Mouse (Mus musculus) layer of hippocampus, postnatal 25 days (tissue): ENCODE measurements around the gene Cdh15. TPM values are rescaled to one million over a fixed set of nuclear protein-coding genes. Genes with fewer than 3 reads are reported as not detected.

ENCODE experiments used
- DNase-seq, 2 experiments: peaks; one replicate each; pipeline ENCODE4 v3.0.0; 2022; ENCODE audit warnings: mixed read lengths in 2 of 2, low spot score in 1 of 2; ENCODE audit errors: extremely low spot score in 1 of 2
- total RNA-seq, 2 experiments: library from RNA; stranded (reverse); gene quantifications; 2 replicates each; pipeline ENCODE4 v1.2.3; 2021

Cdh15 gene
- total RNA-seq, 2 experiments from 2014 or later: 0.70 to 1.2 TPM

DNA sequence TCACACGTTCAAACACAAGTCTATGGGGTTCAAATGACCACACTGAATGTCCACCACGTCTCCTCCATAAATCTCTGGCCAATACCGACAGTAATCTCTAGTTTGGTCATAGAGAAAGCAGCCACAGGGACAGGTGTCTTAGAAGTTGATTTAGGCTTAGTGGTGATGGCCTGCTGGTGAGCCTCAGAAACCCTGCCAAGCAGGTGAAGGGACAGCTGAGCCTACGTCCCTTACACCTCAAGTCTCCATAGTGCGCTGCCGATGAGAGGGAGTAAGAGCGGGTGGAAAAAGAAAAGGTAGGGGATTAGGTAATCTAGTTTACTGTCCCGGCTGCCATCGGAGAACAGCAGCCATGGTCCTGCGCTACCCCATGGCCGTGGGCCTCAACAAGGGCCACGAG, 11.6 kb upstream of the Cdh15 start:
- no peak for DNase-seq

DNA sequence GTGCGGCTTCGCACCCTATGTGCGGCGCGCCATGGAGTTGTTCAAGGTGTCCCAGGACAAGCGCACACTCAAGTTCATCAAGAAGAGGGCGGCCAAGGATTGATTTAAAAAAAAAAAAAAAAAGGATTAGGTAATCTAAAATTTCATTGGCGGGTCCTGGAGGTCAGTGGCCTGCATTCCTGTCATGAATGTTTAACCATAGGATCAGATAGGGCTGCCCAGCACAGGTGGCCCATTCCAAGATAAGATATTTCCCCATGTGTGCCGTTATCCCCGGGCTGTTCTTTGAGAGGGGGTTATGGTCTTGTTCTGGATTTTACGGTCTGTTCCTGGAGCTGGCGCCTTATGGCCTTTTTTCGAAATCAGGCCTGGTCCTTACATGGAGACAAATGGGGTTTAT, 11.1 kb upstream of the Cdh15 start:
- DNase-seq: no peak

DNA sequence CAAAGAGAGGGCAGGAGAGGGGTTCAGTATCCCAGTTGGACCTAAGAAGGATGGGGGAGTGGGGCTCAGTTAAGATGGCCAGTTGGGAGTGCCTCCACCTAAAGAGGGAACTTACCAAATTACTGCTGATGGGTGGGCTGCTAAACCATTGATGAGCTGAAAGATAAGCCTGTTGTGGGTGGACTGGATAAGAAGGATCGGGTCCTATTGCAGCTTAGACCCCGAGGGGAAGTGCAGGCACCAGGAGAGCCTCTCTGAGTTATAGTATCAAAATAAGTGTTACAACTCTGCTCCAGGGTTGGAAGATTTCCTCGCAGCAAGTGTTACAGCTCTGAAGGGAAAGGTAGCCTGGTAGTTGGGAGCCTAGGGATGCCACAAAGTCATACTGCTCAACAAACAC, 3.6 kb upstream of the Cdh15 start:
- DNase-seq: no peak

DNA sequence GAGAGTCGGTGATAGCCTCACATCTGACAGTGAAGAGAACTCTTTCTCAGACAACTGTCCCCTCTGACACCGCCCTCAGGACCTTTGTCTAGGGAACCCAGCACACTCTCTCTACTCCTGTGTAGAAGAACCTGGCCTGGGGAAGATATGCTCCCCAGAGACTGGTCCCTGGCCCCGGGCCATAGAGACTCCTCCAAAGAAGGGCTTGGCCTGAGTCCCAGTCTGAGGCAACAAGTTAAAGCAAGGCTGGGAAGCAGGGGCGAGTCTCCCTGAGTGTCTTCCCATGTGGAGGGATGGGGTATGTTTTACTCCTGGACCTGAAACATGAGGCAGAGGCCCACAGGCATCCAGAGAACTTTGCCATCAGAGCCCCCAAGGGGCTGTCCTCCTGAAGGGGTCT, 2.1 kb upstream of the Cdh15 start:
- DNase-seq: no peak

DNA sequence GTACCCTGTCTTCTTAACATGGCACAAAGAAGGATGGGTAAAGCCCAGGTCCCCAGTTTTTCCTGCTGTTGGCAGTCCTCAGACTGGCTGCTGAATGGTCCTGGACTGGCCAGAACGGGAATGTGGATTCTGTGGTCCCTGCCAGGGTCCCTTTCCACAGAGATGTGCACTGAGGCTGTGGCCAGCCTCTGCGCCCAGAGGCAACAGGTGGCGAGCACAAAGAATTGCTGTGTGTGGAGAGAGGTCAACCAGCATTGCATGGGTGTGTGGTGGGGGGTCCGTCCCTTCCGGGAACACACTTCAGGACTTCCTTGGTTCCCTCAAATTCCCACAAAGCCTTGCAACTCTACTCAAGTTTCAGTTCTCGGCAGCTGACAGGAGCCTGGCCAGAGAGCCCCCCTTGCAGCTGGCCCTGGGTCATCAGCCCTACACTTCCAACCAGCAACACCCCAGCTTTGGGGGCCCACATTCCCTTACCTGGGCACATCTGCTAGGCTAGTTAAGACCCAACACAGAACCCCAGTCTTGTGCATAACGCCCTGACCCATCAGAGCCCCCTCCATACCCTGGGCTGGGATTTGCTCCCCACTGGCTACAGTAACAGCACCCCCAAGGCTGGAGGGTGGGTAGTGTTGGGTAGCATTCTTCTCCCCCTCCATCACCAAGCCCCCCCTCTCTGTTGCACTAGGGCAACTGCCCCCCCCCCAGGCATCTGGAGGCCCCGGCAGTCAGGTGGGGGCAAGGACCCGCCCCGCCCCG, 1.6 kb downstream of the Cdh15 start:
- DNase-seq: no peak

DNA sequence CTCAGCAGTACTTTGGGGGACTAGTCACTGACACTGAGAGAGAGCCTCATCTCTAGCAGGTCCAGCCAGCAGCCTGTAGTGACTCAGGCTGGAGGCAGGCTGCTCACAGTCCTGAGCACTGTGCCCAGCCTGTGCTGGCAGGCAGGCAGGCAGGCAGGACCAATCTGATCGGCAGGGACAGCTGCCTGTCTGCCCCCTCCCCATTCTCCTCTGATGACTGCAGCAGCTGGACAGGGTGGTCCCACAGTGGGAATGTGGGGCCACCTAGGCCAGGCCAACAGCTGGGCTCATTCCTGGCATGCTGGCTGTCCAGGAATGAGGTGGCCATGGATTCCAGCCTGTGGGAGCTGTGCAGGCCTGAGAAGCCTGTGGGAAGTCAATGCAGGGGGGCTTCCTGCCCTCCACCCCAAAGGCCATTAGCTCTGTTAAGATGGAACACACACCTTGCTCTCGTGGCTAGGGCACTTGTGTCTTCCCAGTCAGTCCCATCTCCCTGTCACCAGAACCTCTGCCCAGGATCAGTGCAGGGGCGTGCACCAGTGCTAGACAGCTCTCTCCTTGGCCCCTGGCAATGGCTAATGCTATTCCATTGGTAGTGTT, 3.0 kb downstream of the Cdh15 start:
- no peak for DNase-seq

DNA sequence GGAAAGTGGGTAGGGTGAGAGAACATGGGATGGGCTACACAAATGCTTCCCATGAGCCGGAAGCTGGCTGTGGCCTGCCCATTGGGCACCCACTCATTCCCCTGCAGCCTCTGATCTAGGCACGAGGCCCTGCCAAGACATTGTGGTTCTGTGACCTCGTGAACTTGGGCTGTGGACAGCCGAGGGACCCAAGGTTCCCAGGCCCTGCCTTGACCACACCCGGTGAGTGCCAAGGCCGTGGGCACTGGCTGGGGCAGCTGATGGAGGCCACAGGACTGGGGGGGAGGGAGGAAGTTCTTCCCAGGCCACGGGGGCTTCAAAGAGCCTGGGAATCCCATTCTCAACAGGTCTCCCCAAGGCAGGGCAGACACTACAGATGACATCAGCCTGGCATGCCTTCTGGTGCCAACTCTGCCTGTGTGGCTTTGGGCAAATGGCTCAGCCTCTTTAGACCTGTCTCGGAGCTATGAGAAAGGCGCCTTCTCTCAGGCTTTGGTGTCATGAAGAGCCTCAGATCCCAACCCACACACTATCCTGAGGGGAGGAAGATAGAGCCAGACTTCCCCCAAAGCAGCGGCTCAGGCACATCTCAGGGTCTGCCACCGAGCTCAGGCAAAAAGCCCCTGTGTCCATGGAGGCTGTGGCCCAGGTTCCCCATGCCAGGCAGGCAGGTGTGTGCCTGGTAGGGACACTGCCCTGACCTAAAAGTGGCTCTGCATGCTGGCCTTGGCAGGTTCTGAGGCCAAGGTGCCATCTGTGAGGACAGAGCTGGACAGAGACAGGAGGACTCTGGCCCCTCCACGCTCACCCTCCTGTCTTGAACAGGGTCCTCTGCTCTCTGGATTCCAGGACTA, 4.2 kb downstream of the Cdh15 start:
- no peak for DNase-seq

DNA sequence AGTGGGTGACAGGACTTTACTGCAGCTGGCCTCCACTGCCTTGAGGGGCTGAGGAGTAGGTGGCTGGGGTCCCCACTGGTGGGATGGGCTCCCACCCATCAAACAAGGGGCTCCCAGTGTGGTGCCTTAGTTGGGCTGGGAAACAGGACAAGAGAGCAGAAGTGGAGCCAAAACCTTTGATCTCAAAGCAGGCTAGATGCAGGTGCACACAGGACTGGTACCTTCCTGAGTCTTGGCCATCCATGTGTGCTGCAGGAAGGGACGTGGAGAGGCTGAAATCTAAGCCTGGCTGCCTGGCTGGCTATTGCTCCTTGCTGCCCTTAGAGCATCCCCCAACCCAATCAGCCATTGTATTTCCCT, 4.8 kb downstream of the Cdh15 start:
- DNase-seq: no peak

DNA sequence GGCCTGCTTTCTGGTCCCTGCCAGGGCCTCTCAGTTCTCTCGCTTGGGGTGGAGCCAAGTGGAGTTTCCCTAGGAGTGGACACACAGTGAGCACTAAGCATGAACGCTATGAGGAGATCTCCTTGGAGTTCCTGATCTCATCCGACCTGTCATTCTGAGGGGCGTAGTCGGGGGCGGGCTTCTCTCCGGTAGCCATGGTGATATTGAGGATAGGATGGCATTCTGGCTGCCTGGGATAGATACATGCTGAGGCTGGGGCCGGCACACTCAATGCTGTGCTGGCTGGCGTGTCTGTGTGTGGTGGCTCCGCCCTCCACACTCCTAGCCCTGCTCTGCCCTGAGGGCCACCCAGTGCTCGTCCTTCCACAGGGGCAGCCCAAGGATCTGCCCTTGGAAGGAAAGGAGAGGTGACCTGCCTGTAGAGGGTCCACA, 5.6 kb downstream of the Cdh15 start:
- DNase-seq: peak in 1 of 2 experiments; percentile 24

DNA sequence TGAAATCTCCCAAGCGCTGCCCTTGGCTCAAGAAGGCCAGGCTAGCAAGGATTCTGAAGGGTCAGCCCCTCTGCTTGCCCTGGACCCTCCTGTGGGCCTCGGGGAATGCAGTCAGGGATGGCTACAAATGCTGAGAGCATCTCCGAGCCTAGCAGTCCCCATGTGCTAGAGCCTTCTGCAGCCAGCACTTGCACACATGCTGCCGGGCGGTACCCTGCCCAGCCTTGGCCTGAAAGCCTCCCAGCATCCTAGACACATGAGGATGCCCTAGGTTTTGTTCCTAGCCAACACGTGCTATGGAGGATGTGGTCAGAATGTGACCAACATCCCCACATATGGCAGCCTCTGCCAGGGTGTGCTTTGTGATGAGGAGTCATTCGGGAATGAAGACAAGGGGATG, 6.6 kb downstream of the Cdh15 start:
- no peak for DNase-seq

DNA sequence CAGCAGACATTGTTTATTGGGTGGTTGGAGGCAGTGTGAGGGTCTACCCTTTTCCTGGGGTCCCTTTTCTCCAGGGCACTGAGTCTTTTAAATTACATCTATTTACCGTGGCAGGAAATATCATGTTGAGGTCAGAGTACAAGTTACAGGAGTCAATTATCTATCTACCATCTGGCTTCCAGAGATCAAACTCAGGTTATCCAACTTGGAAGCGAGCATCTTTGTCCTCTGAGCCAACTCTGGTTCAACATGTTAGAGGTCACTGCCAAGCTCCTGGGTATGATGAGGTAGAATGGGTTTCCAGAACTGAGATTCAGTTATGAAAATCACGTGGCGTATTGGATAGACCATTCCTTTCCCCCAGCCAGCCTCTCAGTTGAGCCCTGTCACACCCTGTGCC, 7.4 kb downstream of the Cdh15 start:
- DNase-seq: no peak

DNA sequence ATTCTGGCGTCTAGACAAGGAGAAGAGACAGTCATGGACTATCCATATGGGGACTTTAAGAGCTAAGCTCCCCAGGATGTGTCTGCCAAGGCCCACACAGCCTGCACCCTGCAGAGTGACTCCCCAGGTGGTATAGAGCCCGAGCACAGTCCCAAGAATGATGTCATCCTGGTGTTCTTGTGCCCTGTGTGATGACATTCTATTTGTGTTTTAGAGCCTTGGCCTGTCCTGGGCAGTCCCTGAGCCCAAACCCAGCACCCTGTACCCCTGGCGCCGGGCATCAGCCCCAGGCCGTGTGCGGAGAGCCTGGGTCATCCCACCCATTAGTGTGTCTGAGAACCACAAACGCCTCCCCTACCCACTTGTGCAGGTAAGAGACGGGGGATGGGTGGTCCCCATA, 8.5 kb downstream of the Cdh15 start:
- no peak for DNase-seq

DNA sequence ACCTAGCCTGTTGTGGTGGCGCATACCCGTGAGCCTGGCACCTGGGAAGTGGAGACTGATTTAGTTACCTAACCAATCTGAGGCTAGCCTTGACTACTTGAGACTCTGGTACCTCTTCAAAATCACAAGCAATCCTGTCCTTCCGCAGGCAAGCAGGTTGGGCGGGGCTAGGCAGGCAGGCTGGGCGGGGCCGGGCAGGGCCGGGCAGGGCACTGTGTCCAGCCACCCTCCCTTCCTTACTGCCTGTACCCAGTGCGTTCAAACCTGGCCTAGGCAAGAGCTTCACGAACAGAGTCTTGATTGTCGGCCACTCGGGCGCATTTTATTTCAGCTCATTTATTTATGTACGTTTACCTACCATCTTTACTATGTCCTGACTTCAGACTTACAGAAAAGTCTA, 12.1 kb downstream of the Cdh15 start:
- no peak for DNase-seq

DNA sequence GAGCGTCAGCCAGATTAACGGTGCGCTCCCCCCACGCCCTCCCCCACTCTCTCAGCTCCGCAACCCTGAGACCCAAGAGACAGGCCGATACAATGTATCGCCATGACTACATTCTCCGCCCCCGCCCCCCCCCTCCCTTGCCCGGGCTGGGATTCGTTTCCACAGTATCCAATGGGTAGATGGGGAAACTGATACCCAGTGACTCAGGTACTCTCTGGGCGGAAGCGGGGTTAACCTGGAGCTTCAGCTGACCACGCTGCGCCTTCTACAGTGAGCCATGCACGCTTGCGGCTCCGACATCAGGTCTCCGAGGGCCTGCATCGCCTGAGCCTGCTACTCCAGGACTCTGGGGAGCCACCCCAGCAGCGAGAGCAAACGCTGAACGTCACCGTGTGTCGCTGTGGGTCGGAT, 17.0 kb downstream of the Cdh15 start:
- DNase-seq: no peak

DNA sequence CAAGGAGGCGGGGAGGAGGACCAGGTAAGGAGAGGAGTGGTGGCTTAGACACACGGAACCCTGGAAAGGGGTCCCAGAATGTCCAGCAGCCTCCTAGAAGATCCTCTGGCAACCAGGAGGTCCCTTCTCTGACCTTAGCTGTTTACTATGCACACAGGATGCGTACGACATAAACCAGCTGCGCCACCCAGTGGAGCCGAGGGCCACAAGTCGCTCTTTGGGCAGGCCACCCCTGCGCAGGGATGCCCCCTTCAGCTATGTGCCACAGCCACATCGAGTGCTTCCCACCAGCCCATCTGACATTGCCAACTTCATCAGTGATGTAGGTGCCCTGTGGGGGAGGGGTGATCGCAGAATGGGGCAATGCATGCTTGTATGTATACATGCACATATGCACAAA, 17.7 kb downstream of the Cdh15 start:
- no peak for DNase-seq

DNA sequence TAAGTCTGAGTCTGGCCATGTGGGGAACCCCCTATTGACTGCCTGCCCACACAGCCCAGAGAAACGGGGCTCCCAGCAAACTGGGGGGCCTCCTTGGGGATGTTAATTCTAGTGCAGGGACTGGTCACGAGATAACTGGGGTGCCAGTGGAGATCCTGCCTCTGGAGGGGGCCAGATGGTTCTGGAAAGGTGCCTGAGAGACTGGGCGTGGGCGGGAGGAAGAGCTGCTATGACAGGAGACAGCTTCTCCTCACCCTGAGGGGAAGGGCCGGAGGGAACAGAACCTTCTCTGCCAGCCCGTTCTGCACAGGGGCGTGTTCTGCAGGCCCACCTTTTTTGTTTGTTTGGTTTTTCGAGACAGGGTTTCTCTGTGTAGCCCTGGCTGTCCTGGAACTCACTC, 18.5 kb downstream of the Cdh15 start:
- DNase-seq: no peak

DNA sequence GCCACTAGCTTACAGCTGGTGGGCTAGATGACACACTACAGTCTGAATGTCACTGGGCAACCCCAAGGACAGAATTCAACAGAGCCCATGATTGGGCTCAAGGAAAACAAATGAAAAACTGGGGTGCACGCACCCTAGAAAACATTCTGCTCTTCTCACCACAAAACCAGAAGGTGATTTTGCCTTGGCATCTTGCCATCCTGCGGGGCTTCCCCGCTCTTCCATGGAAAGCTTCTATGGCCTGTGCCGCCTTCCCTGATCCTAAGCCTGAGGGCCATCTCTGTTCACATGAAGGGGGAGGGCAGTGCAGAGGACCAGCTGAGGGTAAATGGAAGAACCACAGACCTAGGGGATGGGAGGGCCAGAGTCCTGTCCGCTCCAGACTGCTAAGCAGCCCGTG, 20.2 kb downstream of the Cdh15 start:
- DNase-seq: no peak

DNA sequence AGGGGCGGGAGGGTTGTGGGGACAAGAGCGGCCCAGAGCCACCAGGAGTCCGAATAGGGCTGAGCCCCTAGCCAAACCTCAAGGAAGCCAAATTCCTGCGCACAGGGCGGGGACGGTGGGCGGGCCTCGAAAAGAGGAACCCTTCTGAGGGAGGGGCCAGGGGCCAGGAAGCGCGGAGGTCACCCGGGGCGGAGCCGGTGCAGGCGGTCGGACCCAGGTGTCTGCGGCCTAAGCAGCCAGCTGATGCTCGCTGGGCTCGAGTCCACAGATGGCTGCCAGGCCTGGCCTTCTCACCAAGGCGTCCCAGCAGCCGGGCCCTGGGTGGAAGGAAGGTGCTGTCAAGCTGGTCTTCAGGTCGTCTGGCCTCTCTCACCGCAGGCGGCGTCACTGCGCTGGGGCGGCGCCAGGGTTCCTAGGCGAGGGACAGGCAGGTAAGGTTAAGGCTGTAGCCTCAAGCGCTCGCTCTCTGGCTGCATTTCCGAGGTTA, 22.7 kb downstream of the Cdh15 start:
- DNase-seq: no peak

DNA sequence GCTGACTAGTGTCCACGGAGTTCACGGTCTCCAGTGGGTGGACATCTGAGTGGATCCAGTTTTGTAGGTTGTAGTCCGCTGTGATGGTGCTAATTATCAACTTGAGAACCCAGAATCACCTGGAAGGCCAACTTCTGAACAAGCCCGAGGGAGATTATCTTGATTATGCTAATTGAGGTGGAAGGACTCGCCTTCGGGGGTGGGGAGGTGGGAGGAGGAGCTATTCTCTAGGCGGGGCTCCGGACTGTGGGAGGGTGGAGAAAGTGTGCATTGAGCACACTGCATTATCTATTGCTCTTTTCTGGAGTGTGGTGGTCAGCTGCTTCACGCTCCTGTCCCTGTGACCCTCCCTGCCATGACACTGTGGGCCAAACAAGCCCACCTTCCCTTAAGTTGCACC, 23.9 kb downstream of the Cdh15 start:
- DNase-seq: no peak

DNA sequence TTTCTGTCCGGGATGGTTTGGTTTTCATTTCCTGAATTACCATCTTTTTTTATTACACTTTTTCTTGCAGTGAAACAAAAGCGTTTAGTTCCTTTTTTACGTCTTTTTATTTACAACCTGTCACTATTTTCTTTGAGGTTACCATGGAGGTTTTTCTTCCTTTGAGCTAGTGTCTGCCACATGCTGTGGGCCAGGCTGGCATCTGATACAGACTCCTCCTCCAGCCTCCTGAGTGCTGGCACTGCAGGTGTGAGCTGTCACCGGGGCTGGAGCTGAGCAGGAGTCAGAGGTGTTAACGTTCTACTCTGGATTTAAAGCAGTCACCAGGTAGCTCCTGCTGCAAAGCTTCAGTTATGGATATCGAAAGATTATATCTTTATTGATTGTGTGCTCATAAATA, 25.4 kb downstream of the Cdh15 start:
- no peak for DNase-seq

DNA sequence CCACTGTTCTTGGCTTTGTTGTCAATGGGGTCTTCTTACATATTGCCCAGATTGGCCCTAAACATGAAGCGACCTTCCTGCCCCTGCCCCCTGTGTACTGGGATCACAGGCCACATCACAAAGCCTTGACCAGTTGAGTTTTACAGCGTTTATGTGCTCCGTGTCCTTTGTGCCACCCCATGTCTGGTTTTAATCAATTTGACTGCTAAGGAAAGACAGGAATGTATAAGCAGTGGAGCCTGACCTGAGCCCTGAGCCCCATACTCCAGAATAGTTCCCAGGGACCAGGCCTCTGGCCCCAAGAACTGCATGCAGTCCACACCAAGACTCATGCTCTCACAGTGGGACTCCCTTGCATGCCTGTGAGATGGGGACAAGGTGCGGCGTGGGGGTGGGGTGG, 27.4 kb downstream of the Cdh15 start:
- DNase-seq: no peak
